Mouse (Mus musculus) regulatory T cell (primary cell): ENCODE measurements at regions not wholly inside any gene's neighbourhood (a gene's known extent, or its start where the extent isn't known, plus 50 kb on each side); places are given as distances from the start of the nearest gene placed in this dataset.

ENCODE experiments used
- in situ Hi-C: fragments of 300-600 bp; cut with MboI, MseI; formaldehyde crosslinking; loops from one replicate; pipeline ENCODE4 v1.15.1; 2025; ENCODE audit warnings: high pct_unique_total_duplicates

DNA sequence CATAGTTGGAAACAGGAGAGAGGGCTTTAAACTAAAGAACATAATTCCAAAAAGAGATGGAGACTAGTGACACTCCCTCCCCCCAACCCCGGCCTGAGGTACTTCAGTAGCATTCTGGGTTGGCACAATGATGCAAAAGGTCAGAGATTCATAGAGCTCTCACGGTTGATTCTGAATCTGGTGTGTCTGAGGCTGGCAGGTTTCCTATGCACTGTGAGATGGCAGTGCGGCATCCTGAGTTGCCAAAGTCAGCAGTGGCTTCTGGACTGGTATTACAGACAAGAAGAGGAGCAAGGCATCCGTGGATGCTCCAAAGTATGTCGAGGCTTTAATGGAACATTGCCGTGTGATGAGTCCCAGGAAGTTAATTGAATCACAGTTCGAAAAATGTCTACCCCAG lies 2791.8 kb upstream of the Gm7489 start:
- in situ Hi-C loops: no loop called here

DNA sequence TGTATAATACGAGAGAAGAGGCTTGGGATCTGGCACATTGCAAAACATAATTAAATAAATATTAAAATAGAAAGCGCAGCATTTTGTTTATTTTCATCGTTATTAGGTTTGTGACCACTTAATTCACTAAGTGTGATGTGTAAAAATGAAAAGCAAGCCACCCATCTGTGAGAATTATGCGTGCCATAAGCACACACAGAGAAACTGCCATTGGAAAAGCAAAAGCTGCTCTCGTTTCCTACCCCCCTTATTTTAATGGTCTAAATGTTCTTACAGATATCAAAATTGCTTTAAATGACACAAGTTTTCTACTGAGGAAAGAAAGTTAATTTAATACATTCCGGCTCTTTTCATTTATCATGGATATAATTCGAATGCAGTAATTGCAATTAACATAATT lies 2780.8 kb upstream of the Gm7489 start:
- in situ Hi-C loops: loop anchor here (10.0 kb wide), 1 partner anchor 1261 kb away; no protein-coding TSS in a partner anchor

DNA sequence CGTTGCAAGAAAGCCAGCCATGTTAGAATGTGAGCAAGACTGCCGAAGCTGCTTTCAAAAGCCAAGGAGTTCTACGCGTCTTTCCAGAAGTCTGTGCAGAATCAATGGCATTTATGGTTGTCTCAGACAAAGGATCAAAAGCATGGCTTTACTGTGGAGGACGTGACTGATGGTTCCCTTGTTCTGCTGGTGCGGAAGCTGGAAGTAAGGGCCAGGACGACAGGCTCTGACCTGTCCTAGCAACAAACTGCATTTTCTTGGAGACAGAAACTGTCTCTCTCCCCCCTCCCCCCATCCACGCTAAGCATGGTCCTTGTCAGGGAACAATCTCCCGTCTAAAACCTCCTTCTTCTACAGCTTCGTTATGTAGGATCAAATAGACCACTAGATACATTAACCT lies 2780.3 kb upstream of the Gm7489 start:
- in situ Hi-C loops: loop anchor here (10.0 kb wide), 1 partner anchor 1260 kb away; no protein-coding TSS in a partner anchor

DNA sequence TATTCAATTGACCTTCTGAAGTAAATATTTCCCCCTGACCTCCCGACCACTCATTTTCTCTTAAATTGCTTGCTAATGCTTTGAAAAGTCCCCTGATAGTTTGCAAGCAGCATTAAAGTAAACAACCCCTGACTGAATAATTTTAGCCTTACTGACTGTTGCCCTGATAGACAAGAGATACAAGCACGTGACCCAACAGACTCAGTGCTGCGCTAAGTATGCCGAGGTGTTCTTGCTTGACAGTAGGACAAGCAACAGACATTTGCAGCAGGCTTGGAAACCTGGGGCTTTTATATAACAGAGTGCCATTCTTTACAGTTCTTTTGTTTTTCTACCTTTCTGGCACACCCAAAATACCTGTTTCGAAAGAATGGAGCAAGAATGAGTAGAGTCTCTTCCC lies 2779.9 kb upstream of the Gm7489 start:
- in situ Hi-C loops: loop anchor here (10.0 kb wide), 1 partner anchor 1260 kb away; no protein-coding TSS in a partner anchor

DNA sequence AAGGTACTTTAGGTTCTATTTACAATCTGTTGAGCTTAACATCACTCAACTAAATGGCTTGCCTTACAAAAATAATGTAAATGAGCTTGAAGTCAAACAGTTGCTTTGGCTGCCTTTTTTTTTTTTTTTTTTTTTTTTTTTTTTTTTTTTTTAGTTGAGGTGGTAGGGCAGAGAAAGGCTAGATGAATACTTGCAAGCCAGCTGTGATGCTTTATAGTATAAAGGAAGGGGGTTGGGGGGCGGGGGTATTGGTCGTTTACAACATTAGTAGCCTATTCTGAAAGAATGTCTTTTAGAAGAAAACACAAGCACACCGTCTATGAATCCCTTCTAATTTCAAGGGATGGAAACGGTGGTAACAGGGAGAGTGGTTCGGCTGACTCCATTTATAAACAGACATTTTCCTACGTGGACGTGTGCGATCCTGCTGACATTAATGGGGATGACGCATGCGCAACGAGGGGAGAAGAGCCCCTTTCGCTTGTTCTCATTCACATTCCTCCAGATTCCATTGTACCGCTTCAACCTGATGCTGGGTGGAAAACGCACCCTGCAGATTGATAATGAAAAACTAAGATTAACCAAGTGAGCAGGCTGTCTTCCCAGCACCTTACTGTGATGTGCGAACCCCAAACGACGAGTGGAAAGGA lies 2779.2 kb upstream of the Gm7489 start:
- in situ Hi-C loops: loop anchor here (10.0 kb wide), 1 partner anchor 1259 kb away; no protein-coding TSS in a partner anchor

DNA sequence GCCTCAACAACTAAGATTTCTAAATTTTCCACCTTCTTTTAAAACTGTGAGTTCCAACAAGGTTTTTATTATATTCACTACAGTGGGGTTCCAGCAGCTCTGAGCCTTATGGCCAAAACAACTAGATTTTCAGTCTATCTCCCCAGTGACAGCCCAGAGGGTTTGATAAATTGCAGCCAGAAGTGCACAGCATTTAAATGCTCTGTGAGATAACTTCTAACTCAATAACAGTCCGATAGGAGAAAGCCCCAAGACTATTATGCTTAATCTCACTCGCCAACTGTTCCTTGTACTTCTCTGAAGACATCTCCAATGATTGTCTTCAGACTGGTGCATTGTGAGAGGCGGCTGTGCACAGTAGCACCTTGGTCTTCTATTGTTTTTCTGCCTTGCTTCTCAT lies 2774.5 kb upstream of the Gm7489 start:
- in situ Hi-C loops: no loop called here

DNA sequence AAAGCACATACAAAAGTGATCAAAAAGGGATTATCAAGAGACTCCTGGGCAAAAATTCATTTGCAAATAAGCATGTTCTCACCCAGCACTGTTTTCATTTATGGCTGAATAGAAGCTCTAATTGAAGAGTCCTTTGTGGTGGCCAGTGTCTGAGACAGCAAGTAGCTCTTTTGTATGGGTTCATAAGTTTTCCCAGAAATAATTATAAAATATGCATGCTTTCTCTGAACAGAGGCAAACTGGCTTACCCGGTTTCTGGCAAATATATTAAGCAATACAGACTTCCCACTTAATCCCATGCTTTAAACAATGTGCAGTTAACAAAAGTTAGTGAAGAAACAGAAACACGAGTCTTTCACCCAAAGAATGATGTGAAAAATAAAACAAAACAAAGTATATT lies 2758.8 kb upstream of the Gm7489 start:
- in situ Hi-C loops: no loop called here

DNA sequence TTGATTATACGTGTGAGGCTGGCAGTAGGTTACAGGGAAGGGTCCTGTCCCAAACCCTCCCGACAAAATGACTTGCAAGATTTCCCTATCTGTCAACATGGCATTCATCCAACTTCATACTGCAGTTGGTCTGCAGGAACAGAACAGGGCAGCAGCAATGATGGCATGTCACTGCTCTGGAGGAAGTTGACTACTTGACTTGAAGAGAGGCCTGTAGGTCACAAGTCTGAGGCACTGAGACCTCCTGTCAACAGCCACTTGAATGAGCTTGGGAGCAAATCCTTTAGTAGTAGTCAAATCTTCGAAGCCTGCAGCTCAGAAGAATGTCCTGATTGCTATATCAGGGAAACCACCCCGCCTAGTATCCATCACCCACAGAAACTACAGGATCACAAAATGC lies 2753.7 kb upstream of the Gm7489 start:
- in situ Hi-C loops: loop anchor here (10.0 kb wide), 1 partner anchor 1904 kb away; no protein-coding TSS in a partner anchor

DNA sequence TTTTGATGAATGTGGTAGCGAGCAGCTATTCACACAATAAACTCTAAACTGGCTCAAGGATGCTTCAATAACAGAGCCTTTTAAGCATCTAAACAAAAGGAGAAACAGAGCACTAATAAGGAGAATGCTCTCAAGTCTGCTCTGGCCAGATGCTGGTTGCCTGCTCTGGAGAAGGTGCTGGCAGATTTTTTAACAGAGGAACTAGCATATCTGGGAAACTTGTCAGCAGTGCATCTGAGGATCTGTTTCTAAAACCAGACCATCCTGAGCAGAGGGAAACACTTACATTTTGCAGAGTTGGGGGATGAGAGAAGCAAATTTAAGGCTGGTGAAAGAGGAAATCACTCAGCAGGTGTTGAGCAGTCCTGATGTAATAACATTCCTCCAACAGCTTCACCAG lies 2748.6 kb upstream of the Gm7489 start:
- in situ Hi-C loops: loop anchor here (10.0 kb wide), 1 partner anchor 1899 kb away; no protein-coding TSS in a partner anchor

DNA sequence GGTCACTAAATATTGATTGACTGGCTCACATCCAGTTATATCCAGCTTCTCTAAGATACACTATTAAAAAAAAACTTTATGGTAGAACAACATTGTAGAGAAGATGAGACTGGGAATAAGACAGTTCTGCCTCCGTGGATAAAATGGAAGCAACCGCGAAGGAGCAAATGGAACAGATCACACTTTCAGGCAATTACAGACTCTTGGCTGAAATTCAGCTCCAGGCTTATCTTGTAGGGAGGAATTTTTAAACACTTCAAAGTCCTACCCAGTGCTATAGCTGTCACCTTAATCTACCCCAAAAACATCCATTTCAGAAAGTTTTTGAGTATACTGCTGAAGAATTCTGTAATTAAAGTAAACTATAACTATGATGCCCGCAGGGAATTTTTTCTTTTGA lies 2745.2 kb upstream of the Gm7489 start:
- in situ Hi-C loops: loop anchor here (10.0 kb wide), 1 partner anchor 1895 kb away; no protein-coding TSS in a partner anchor

DNA sequence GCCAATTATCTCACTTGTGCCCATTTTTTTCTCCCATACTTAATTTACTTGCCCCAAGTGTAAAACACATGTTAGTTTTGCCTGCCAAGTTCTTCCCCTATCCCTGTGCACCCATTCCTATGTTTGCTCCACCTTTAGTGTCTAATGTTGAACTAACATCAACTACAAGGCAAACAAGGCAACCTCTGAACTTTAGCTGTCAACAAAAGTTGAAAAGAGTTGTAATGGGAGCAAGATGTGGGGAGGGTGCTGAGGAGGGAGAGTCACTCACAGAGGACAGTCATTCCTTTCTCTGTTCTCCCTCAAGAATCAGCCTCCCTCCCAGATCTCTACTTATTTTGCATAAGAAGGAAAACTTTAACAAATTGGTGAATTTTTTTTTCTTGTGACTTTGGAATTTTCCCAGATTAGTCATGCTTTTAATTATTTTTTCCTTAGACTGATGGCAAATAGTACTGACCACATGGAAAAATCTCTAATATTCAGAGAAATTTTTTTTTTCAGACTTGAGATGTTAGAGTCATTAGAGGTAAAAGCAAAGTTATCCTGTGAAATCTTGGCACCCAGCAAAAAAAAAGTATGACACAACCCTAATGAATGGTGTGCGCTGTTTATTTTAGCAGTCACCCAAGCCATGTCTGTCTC lies 2710.6 kb upstream of the Gm7489 start:
- in situ Hi-C loops: no loop called here

DNA sequence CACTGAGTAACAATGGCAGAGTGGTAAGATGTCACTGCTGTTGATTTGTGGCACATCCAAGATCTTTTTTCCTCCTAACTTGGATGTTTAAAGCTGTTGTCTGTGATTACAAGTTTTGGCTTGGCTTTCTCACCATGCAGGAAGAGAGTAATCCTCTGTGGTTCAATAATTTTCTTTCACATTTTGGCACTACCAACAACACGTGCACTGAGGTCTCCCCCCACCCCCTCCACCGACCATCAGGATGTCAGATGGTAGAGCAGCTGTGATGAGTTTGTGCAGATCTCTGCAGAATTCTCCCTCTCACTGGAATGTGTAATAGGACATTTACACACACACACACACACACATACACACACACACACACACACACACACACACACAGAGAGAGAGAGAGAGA lies 2708.2 kb upstream of the Gm7489 start:
- in situ Hi-C loops: no loop called here

DNA sequence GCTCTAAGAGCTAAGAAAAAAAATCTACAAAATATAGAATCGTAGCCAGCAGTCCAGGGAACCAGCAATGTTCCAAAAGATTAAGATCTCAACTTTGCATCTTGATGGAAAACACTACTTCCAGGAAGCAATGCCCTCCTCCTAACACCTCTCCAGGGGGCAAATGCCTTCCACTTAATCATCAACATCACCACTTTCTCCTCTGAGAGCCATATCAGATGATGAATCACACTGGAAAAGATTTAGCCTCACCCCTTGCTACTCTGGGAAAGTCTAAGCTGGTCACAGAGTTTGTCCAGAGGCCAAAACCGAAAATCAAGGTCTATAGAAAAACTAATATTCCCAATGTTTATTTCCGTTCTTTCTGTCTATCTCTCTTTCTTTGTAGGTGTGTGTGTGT lies 2695.6 kb upstream of the Gm7489 start:
- in situ Hi-C loops: no loop called here

DNA sequence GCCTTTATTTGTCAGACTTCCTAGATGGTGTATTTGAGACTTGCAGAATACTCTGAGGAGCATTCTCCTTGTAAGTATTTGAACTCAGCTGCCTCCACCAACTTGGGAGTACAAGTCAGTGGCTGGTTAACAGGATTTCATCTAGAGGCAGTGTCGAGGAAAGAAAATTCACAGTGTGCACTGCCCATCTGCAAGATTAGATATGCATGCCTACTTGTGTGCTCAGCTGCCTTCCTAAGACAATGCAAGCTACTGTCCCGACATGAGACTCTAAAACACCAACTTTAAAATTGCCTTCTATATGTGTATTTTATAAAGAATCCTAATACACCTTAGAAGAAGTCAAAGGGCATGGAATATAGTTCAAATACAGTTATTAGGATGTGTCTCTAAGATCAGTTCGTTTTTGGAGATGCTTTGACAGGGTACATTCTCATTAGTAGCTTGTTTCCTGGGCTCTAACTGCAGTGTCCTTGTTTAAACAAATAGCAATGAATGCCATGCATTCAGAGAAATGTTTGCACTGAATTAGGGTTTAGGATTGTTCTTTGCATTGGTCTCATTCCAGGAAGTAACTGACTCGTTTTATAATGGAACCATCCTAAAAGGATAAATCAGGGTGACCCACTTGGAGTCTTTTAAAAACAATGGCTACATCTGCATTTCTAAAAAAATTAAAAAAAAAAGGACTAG lies 2687.1 kb upstream of the Gm7489 start:
- in situ Hi-C loops: no loop called here

DNA sequence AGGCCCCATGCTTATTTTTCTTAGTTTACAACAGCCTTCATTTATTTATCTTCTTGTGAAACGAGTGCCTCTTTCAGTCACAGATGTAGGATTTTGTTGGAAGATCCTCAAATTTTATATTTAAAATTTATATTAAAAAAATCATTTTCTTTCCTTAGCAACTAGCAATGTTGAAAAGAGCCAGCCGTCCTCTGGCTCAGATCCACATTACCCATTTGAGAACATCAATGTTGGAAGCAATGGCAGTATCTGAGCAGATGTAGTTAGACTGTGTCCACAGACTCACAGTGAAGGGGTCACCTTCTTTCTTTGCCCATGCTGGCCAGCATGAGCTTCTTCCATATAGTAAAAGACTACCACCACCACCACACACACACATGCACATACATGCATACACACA lies 2681.4 kb upstream of the Gm7489 start:
- in situ Hi-C loops: loop anchor here (5.0 kb wide), 1 partner anchor 34 kb away; no protein-coding TSS in a partner anchor

DNA sequence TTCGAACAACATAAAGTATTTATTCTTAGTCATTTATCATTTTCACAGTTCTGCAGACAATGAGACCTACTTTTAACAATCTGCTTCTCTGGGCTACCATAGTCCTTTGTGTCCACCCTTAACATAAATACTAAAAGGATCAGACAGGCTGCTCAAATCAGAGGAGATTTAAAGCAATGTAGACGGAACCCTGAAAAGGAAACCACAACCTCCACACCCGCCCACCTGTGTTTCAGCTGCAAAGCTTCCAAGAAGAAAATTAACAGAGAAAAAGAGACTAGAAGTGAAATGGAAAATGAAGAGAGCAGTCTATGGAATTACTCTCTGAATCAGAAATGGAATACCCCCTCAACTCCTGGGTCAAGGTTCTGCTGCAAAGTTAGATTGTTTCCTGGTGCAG lies 2678.7 kb upstream of the Gm7489 start:
- in situ Hi-C loops: no loop called here

DNA sequence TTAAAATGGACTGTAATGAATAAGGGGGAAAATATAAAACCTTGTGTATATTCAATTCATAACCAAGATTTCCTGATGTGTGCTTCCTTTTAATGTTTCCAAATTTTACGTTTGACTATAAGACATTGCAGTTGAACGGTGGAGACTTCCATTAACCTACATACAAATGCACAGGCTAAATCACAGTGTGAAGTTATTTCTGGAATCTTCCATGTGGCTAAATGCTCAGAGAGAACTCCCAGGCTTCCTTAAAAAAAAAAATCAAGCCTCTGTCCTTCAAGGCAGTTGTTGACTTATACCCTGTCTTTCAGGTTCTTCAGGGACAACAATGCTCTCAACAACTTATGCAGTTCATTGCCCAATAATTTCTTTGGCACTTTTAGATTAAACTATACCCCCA lies 2677.9 kb upstream of the Gm7489 start:
- in situ Hi-C loops: no loop called here

DNA sequence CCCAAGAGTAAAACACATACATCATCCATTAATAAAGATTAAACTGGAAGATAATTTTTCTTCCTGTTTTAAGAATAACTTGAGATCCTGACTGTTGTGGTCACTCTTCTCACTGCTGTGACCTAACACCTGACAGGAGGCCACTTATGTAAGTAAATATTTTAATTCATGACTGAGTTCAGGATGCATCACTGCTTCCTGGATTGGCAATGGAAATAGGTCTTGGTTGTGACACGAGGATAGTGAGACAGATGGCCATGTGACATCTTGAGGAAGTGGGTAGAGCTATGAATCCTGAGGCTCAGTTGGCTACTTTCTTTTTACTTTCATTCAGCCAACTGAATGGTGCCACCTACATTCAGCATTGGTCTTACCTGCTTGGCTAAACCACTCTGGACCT lies 2649.8 kb upstream of the Gm7489 start:
- in situ Hi-C loops: loop anchor here (5.0 kb wide), 1 partner anchor 33 kb away; no protein-coding TSS in a partner anchor

DNA sequence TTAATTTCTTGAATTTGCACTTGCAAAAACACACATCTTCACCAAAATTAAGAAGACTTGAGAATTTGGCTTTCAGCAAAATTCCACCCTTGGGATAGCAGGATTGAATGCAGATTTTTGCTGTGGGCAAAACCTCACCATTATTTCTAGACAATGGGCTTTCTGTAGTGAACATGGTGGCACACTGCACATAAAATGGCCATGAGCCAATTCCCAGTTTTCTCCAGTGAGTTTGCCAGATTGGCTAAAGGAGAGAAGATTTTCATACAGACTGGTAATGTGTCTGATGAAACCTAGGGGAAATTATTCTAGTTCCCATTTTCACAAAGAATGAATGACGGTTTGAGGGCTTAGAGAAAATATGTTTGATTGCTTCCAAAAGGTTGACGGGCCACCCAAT lies 2640.1 kb upstream of the Gm7489 start:
- in situ Hi-C loops: no loop called here

DNA sequence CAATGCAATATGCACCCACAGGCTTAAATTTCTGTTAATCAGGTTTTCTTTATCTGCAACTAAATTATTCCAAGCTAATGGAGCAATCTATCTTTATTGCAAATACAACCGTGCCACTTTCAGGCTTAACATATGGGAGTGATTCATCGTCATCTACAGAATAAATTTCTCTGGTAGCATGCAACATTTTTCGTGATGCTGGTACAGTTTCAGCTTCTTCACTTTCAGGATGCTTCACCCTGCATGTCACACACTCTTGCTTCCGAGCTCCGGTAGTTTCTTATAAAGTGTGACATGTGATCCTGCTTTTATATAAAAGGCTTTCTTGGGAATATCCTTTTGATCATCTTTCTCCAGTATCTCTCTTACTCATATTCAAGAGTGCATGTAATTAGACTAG lies 2637.4 kb upstream of the Gm7489 start:
- in situ Hi-C loops: no loop called here

DNA sequence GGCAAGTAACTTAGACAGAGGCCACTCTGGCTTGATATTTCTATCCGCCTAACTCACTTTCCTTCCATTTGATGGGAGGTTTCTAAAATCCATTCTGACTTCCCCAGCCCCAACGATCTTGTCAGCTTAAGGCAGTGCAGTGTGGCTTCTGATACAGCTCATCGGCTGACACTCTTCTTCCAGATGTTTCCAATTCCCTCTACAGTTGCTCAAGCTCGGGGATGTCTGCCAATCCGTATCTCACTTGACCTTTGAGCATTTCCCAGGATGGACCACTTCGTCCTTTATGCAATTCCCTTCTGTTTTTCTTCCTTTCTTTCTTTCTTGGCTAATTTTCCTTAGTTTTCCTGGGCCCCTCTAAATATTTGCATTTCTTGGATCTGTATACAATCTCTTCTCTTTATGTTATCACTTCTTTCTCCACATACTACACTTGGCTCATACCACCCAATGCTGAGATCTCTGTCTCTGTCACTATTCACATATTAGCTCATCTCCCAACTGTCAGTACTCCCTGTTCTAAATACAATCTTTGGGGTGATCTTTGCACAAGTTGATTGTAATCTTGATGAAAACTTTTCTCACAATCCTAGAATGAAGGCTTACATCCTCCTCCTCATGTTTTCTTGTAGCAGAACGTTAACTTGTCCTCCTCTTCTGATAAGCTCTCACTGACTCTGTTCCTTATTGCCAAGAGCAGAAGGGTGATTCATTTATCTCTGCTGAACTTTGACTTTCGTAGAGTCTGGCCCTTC lies 2636.5 kb upstream of the Gm7489 start:
- in situ Hi-C loops: no loop called here

DNA sequence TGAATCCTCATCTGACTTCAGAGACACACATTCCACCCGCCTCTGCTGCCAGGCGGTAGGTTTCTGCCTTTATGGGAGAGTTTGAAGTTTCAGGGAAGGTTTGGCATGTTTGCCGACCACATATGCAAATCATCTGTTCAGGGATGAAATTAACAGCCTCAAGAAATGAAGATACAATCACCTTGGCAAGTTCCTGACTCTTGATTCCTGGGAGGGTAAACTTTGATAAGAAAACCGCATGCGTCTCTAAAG lies 2636.0 kb upstream of the Gm7489 start:
- in situ Hi-C loops: no loop called here
